Mouse (Mus musculus) neural tube, embryonic 15.5 days (tissue): ENCODE data around the gene Mbnl1. TPM values are rescaled to one million over a fixed set of nuclear protein-coding genes. Genes with fewer than 3 reads are reported as not detected.
A peak's percentile ranks its signal among the peaks of the same experiment; 100 is the strongest.

Experiments used
- ATAC-seq: fragments of 200-750 bp; cut with Nextera tagmentation; 2 replicates; pipeline ENCODE4 v1.8.0; 2017; ENCODE audit warnings: mild to moderate bottlenecking, moderate TSS enrichment, moderate library complexity; ENCODE audit not compliant: low FRiP score
- H3K27ac ChIP-seq: fragments of 300-500 bp; sonication (generic); replicated peaks from 2 replicates; pipeline ENCODE4 v1.5.1; 2015; ENCODE audit warnings: mild to moderate bottlenecking, inconsistent platforms
- H3K27me3 ChIP-seq: fragments of 300-500 bp; sonication (generic); replicated peaks from 2 replicates; pipeline ENCODE4 v1.6.1; 2015; ENCODE audit warnings: inconsistent platforms
- H3K36me3 ChIP-seq: fragments of 300-500 bp; sonication (generic); 2 replicates; pipeline ENCODE4 v1.6.1; 2015; ENCODE audit warnings: inconsistent platforms
- H3K4me1 ChIP-seq: fragments of 300-500 bp; sonication (generic); 2 replicates; pipeline ENCODE4 v1.6.1; 2015; ENCODE audit warnings: inconsistent platforms
- H3K4me2 ChIP-seq: fragments of 300-500 bp; sonication (generic); 2 replicates; pipeline ENCODE4 v1.6.1; 2015; ENCODE audit warnings: inconsistent platforms, mild to moderate bottlenecking, moderate library complexity
- H3K4me3 ChIP-seq: fragments of 300-500 bp; sonication (generic); replicated peaks from 2 replicates; pipeline ENCODE4 v1.5.1; 2015; ENCODE audit warnings: mild to moderate bottlenecking, inconsistent platforms
- H3K9ac ChIP-seq: fragments of 300-500 bp; sonication (generic); replicated peaks from 2 replicates; pipeline ENCODE4 v1.6.1; 2015; ENCODE audit warnings: mild to moderate bottlenecking, inconsistent platforms
- H3K9me3 ChIP-seq: fragments of 300-500 bp; sonication (generic); replicated peaks from 2 replicates; pipeline ENCODE4 v1.6.1; 2016; ENCODE audit warnings: inconsistent platforms
- WGBS: fragments of 180-500 bp; shearing (Covaris S2); methylation state at CpG from one replicate; pipeline ENCODE4 v1.1.7; 2015; ENCODE audit warnings: mixed read lengths; 5-methylcytosine and 5-hydroxymethylcytosine counted together
- polyA plus RNA-seq: library from polyadenylated mRNA; unstranded; fragments of >200 nt; fragmentation: Nextera tagmentation; extraction: Ambion mirVana; gene quantifications from 2 replicates; pipeline ENCODE4 v1.2.1, GENCODE M21; 2015

Gene Mbnl1
- polyA plus RNA-seq, 1 experiment from 2014 or later = 48.7 TPM

GRCm38 (mm10) chr3:60563529-60564243, 91.1 kb downstream of the Mbnl1 start:
- Histone ChIP-seq H3K4me2 (no peak overlapping the region), H3K4me3 (no peak overlapping the region), H3K9ac (no peak overlapping the region), H3K27me3 (no peaks in the 10 kb centered on the region), H3K36me3 (no peaks in the 10 kb centered on the region), H3K4me1 (peaks cover 34% of the 10 kb centered on the region), H3K27ac (peak overlapping the region; percentile 13; the same call in 1 of the 2 replicates), H3K9me3 (no peaks in the 10 kb centered on the region)
- WGBS = 64% methylated on average over 10 of the region's 10 CpGs
- no peak for ATAC-seq

- WGBS = 35% methylated on average over 2 of the region's 2 CpGs
- Histone ChIP-seq H3K9me3 (no peaks in the 10 kb centered on the region), H3K9ac (no peak overlapping the region), H3K4me2 (no peak overlapping the region), H3K4me3 (no peak overlapping the region), H3K27ac (no peak overlapping the region), H3K27me3 (no peaks in the 10 kb centered on the region), H3K4me1 (peaks cover 36% of the 10 kb centered on the region), H3K36me3 (no peaks in the 10 kb centered on the region)
- ATAC-seq = no peak
Measured at GRCm38 (mm10) chr3:60564244-60564643, 91.6 kb downstream of the Mbnl1 start.

GRCm38 (mm10) chr3:60565204-60565603, 92.6 kb downstream of the Mbnl1 start:
- H3K4me1 ChIP-seq = peaks cover 38% of the 10 kb centered on the region
- H3K9me3 ChIP-seq = no peaks in the 10 kb centered on the region

GRCm38 (mm10) chr3:60565950-60566349, 93.3 kb downstream of the Mbnl1 start:
- no peak overlapping the region for H3K4me2 ChIP-seq
- H3K27ac ChIP-seq = peak overlapping the region; percentile 64
- H3K9ac ChIP-seq = no peak overlapping the region
- H3K4me3 ChIP-seq = no peak overlapping the region
- H3K27me3 ChIP-seq = no peaks in the 10 kb centered on the region
- WGBS = 46% methylated on average over 3 of the region's 3 CpGs
- no peaks in the 10 kb centered on the region for H3K36me3 ChIP-seq
- peaks cover 44% of the 10 kb centered on the region for H3K4me1 ChIP-seq
- ATAC-seq = peak; percentile 35; the same call in 1 of the 2 replicates
- no peaks in the 10 kb centered on the region for H3K9me3 ChIP-seq

More at GRCm38 (mm10) chr3:60565204-60565603, 92.6 kb downstream of the Mbnl1 start:
- Histone ChIP-seq H3K4me3 (no peak overlapping the region), H3K9ac (no peak overlapping the region), H3K27me3 (no peaks in the 10 kb centered on the region), H3K4me2 (no peak overlapping the region), H3K36me3 (no peaks in the 10 kb centered on the region), H3K27ac (no peak overlapping the region)
- no peak for ATAC-seq
- 78% methylated on average over 3 of the region's 3 CpGs for WGBS

- H3K4me1 ChIP-seq = peaks cover 41% of the 10 kb centered on the region
- H3K4me3 ChIP-seq = no peak overlapping the region
Measured at GRCm38 (mm10) chr3:60568171-60568684, 95.6 kb downstream of the Mbnl1 start.

GRCm38 (mm10) chr3:60568801-60569568, 96.4 kb downstream of the Mbnl1 start:
- no peaks in the 10 kb centered on the region for H3K9me3 ChIP-seq
- no peak overlapping the region for H3K27ac ChIP-seq
- WGBS = 51% methylated on average over 6 of the region's 6 CpGs
- ATAC-seq = no peak
- no peak overlapping the region for H3K4me2 ChIP-seq
- no peaks in the 10 kb centered on the region for H3K27me3 ChIP-seq
- no peaks in the 10 kb centered on the region for H3K36me3 ChIP-seq
- H3K9ac ChIP-seq = no peak overlapping the region
- H3K4me3 ChIP-seq = no peak overlapping the region
- H3K4me1 ChIP-seq = peaks cover 34% of the 10 kb centered on the region

More at GRCm38 (mm10) chr3:60568171-60568684, 95.6 kb downstream of the Mbnl1 start:
- no peak overlapping the region for H3K4me2 ChIP-seq
- no peaks in the 10 kb centered on the region for H3K27me3 ChIP-seq
- ATAC-seq = no peak
- H3K9me3 ChIP-seq = no peaks in the 10 kb centered on the region
- no peak overlapping the region for H3K9ac ChIP-seq
- H3K27ac ChIP-seq = no peak overlapping the region
- no peaks in the 10 kb centered on the region for H3K36me3 ChIP-seq
- WGBS = 26% methylated on average over 1 of the region's 1 CpGs

DNA sequence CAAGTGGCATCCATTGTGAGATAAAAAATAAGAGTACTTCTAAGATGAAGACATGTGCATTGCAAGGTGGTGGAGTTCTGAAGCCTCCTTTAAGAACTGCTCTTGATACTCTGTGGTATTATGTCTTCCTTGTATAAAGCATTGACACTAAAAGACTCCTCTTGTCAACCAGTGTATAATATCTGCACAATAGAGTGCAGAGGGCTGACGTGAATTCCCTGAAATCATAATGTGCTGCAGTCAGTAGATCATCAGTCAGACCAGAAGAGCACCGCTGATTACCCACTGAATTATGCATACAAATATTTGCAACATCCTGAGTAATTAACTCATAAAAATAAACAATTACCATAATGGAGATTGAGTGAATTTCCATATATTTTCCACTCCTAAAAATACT, 97.2 kb downstream of the Mbnl1 start:
- H3K4me2 ChIP-seq = no peak overlapping the region
- ATAC-seq = peak; percentile 35; the same call in 1 of the 2 replicates
- WGBS = 29% methylated on average over 2 of the region's 2 CpGs
- H3K36me3 ChIP-seq = no peaks in the 10 kb centered on the region
- peaks cover 27% of the 10 kb centered on the region for H3K4me1 ChIP-seq
- no peaks in the 10 kb centered on the region for H3K9me3 ChIP-seq
- H3K9ac ChIP-seq = no peak overlapping the region
- no peak overlapping the region for H3K27ac ChIP-seq
- H3K4me3 ChIP-seq = no peak overlapping the region
- H3K27me3 ChIP-seq = no peaks in the 10 kb centered on the region

DNA sequence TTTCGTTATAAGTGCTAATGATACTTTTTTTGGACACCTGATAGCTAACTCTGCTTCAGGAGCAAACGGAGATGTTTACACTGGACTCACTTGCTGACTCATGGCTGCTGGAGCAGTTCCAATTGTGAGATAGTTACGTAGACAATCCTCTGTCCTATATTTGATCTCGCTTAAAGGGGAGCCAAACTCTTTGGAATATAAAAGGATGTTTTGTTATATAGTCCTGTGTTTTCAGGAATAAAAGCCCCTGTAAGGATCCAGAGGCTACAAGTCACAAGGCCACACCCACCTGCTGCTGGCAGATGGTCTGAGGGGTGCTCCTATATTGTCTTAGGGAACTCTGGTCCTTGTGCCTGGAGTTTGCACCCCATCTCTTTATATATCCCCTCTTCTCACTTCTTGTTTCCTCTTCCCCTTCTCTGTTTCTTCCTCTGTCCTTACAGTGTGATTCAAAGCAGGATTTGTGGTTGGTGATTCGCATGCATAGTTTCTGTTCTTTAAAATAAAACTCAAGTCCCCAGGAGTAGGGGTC, 97.9 kb downstream of the Mbnl1 start:
- Histone ChIP-seq H3K4me1 (peaks cover 27% of the 10 kb centered on the region), H3K27me3 (no peaks in the 10 kb centered on the region), H3K4me2 (no peak overlapping the region), H3K27ac (no peak overlapping the region), H3K36me3 (no peaks in the 10 kb centered on the region), H3K4me3 (no peak overlapping the region), H3K9me3 (no peaks in the 10 kb centered on the region), H3K9ac (no peak overlapping the region)
- no peak for ATAC-seq
- WGBS = 59% methylated on average over 5 of the region's 5 CpGs

GRCm38 (mm10) chr3:60571493-60571892, 98.9 kb downstream of the Mbnl1 start:
- Histone ChIP-seq H3K9ac (no peak overlapping the region), H3K27ac (no peak overlapping the region), H3K4me2 (no peak overlapping the region), H3K9me3 (no peaks in the 10 kb centered on the region), H3K4me1 (peaks cover 26% of the 10 kb centered on the region), H3K4me3 (no peak overlapping the region), H3K27me3 (no peaks in the 10 kb centered on the region), H3K36me3 (no peaks in the 10 kb centered on the region)
- ATAC-seq = no peak
- WGBS = 46% methylated on average over 1 of the region's 1 CpGs

DNA sequence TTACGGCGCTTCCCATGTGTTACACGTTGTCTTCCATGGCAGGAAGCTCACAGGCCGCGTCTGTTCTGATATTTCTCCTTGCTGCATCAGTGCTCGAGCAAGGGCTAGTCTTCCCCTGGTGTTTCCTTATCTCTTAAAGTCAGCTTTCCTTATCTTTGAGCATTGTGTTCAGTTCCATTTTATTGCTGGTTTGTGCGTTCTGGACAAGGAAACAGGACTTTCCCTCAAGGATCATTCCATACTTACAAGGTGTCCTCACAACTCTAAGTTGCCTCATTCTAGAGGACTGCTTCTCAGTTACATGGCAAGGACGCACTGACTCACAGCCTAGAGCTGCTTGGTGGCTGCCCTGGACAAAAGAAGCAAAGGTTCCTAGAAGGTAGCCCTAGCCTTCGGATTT, 101.6 kb downstream of the Mbnl1 start:
- WGBS = 89% methylated on average over 9 of the region's 9 CpGs

GRCm38 (mm10) chr3:60574849-60575524, 102.4 kb downstream of the Mbnl1 start:
- WGBS = 88% methylated on average over 4 of the region's 4 CpGs
- no peak overlapping the region for H3K9ac ChIP-seq
- no peak for ATAC-seq
- peaks cover 25% of the 10 kb centered on the region for H3K4me1 ChIP-seq
- no peaks in the 10 kb centered on the region for H3K36me3 ChIP-seq
- no peak overlapping the region for H3K4me2 ChIP-seq
- no peak overlapping the region for H3K27ac ChIP-seq
- H3K4me3 ChIP-seq = no peak overlapping the region
- H3K9me3 ChIP-seq = no peaks in the 10 kb centered on the region
- no peaks in the 10 kb centered on the region for H3K27me3 ChIP-seq

More for the DNA sequence above, 101.6 kb downstream of the Mbnl1 start:
- no peak overlapping the region for H3K27ac ChIP-seq
- no peaks in the 10 kb centered on the region for H3K9me3 ChIP-seq
- no peak overlapping the region for H3K4me2 ChIP-seq
- peaks cover 32% of the 10 kb centered on the region for H3K4me1 ChIP-seq
- H3K9ac ChIP-seq = no peak overlapping the region
- H3K27me3 ChIP-seq = no peaks in the 10 kb centered on the region
- no peak overlapping the region for H3K4me3 ChIP-seq
- no peaks in the 10 kb centered on the region for H3K36me3 ChIP-seq
- no peak for ATAC-seq
